Mouse (Mus musculus) limb, embryonic 12.5 days (tissue): ENCODE data around the gene Coro2a. TPM values are rescaled to one million over a fixed set of nuclear protein-coding genes. Genes with fewer than 3 reads are reported as not detected.
"Not testable (repeated sequence)": the region's sequence is repeated elsewhere in the genome, so short reads cannot be mapped to it uniquely, and the experiment has no call there.

Experiments
- ATAC-seq: fragments of 200-750 bp; cut with Nextera tagmentation; 2 replicates; pipeline ENCODE4 v1.8.0; 2017; ENCODE audit warnings: low read depth, moderate TSS enrichment; ENCODE audit not compliant: insufficient number of reproducible peaks, insufficient read depth, low FRiP score, low TSS enrichment
- H3K27ac ChIP-seq: fragments of 300-500 bp; sonication (generic); 2 replicates; pipeline ENCODE4 v1.5.1; 2016; ENCODE audit warnings: mild to moderate bottlenecking, moderate library complexity
- H3K27me3 ChIP-seq: fragments of 300-500 bp; sonication (generic); 2 replicates; pipeline ENCODE4 v1.6.1; 2016; ENCODE audit warnings: mild to moderate bottlenecking, moderate library complexity
- H3K36me3 ChIP-seq: fragments of 300-500 bp; sonication (generic); 2 replicates; pipeline ENCODE4 v1.6.1; 2016; ENCODE audit warnings: mild to moderate bottlenecking, moderate library complexity
- H3K4me1 ChIP-seq: fragments of 300-500 bp; sonication (generic); replicated peaks from 2 replicates; pipeline ENCODE4 v1.6.1; 2016
- H3K4me2 ChIP-seq: fragments of 300-500 bp; sonication (generic); 2 replicates; pipeline ENCODE4 v1.6.1; 2016; ENCODE audit warnings: mild to moderate bottlenecking, moderate library complexity
- H3K4me3 ChIP-seq: fragments of 300-500 bp; sonication (generic); replicated peaks from 2 replicates; pipeline ENCODE4 v1.5.1; 2016; ENCODE audit warnings: mild to moderate bottlenecking
- H3K9ac ChIP-seq: fragments of 300-500 bp; sonication (generic); replicated peaks from 2 replicates; pipeline ENCODE4 v1.6.1; 2016; ENCODE audit warnings: mild to moderate bottlenecking, moderate library complexity
- H3K9me3 ChIP-seq: fragments of 300-500 bp; sonication (generic); 2 replicates; pipeline ENCODE4 v1.6.1; 2016; ENCODE audit warnings: mild to moderate bottlenecking, moderate library complexity
- WGBS: fragments of 180-500 bp; shearing (Covaris S2); methylation state at CpG from one replicate; pipeline ENCODE4 v1.1.7; 2016; 5-methylcytosine and 5-hydroxymethylcytosine counted together
- polyA plus RNA-seq: library from polyadenylated mRNA; unstranded; fragments of >200 nt; fragmentation: Nextera tagmentation; extraction: Ambion mirVana; gene quantifications from 2 replicates; pipeline ENCODE4 v1.2.1, GENCODE M21; 2016

Gene Coro2a
- polyA plus RNA-seq, 1 experiment from 2014 or later: 2.2 TPM

DNA sequence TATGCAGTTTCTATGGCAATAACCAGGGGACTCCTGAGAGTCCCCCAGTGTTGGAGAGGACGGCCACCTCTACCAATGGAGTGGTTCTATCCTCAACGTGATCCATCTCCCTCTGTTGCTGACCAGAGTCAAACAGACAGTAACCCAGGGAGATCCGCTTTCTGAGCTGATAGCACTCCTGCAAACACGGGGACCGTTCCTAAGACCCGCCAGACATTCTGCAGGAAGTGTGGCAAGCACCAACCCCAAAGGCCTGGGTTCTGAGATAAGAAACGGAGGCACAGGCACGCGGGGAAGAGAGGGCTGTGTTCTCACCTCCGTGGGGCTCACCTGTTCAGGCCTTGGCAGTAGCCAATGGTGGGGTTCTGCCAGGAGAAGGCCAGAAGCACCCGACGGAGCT is 11.6 kb upstream of the Coro2a start:
- Histone ChIP-seq H3K4me2 (no peak overlapping the region), H3K27me3 (peaks cover 37% of the 10 kb centered on the region), H3K9me3 (no peaks in the 10 kb centered on the region), H3K9ac (no peak overlapping the region), H3K36me3 (no peaks in the 10 kb centered on the region), H3K4me1 (no peaks in the 10 kb centered on the region), H3K27ac (no peak overlapping the region), H3K4me3 (no peak overlapping the region)
- ATAC-seq: no peak
- WGBS: 82% methylated on average over 12 of the region's 12 CpGs

- ATAC-seq: no peak
- Histone ChIP-seq H3K27me3 (peaks cover 49% of the 10 kb centered on the region), H3K27ac (no peak overlapping the region), H3K4me1 (no peaks in the 10 kb centered on the region), H3K9ac (no peak overlapping the region), H3K9me3 (no peaks in the 10 kb centered on the region), H3K4me2 (no peak overlapping the region), H3K4me3 (no peak overlapping the region), H3K36me3 (no peaks in the 10 kb centered on the region)
- 2% methylated on average over 4 of the region's 4 CpGs for WGBS
Measured at GRCm38 (mm10) chr4:46611181-46611580, 9.2 kb upstream of the Coro2a start.

DNA sequence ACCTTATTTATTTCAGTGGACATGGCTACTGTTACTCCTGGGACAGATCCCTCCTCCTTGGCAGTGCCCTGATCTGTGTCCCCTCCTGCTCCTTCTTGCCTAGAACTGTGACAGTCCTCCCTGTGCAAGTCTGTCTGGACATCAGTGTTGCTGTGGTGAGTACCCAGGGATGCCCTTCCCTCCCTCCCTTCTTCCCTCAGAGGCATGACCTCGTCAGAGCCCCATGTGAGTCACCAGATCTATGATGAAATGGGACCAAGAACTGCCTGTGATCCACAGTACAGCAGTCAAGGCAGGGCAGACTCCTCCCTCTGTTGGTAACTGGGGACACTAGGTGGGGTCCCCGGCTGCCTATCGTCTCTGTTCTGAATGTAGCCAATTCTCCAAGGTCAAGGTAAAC is 5.6 kb upstream of the Coro2a start:
- H3K27ac ChIP-seq: no peak overlapping the region
- no peaks in the 10 kb centered on the region for H3K36me3 ChIP-seq
- H3K4me2 ChIP-seq: no peak overlapping the region
- peaks cover 45% of the 10 kb centered on the region for H3K27me3 ChIP-seq
- H3K9me3 ChIP-seq: no peaks in the 10 kb centered on the region
- ATAC-seq: no peak
- no peak overlapping the region for H3K4me3 ChIP-seq
- H3K4me1 ChIP-seq: peaks cover 14% of the 10 kb centered on the region
- WGBS: 76% methylated on average over 3 of the region's 3 CpGs
- no peak overlapping the region for H3K9ac ChIP-seq

DNA sequence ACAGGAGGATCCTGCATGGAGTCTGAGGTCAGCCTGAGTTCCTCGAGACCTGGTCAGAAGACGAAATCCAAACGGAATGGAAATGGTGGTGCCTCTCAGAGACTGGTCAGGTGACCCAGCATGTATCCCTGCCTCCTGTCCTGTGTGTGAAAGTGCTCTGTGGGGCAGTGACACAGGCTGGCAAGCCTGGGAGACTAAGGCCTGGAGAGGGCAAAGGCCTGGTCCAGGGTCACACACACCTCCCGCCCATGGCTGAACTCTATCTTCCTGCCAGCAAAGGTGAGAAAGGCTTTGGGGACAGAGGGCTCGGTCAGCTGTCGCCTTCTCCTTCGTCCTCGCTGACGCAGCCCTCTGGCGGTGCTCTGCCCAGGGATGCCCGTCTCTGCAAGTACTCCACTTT is 3.4 kb upstream of the Coro2a start:
- no peak for ATAC-seq
- 51% methylated on average over 11 of the region's 11 CpGs for WGBS
- H3K27ac ChIP-seq: no peak overlapping the region
- no peak overlapping the region for H3K4me2 ChIP-seq
- H3K27me3 ChIP-seq: peaks cover 61% of the 10 kb centered on the region
- no peak overlapping the region for H3K4me3 ChIP-seq
- no peaks in the 10 kb centered on the region for H3K36me3 ChIP-seq
- H3K9me3 ChIP-seq: no peaks in the 10 kb centered on the region
- peaks cover 21% of the 10 kb centered on the region for H3K4me1 ChIP-seq
- H3K9ac ChIP-seq: no peak overlapping the region

DNA sequence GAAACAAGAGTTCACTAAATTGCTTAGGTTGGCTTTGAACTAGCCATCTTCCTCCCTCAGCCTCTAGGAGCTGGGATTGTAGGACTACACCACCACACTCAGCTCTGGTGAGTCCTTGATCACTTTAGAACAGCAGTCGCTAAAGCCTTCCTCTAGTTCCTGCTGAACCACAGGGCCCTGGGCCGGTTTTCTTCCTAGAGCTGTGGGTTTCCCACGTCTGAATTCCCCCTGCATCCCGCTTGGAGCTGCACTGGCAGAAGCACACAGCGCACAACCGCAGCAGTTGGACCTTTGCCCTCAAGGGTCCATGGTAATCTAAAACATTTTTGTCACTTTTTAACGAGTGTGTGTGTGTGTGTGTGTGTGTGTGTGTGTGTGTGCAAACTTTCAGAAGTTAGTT is 702 bp upstream of the Coro2a start:
- WGBS: 44% methylated on average over 7 of the region's 7 CpGs
- H3K9me3 ChIP-seq: no peaks in the 10 kb centered on the region
- ATAC-seq: no peak
- H3K36me3 ChIP-seq: no peaks in the 10 kb centered on the region
- H3K27me3 ChIP-seq: peaks cover 63% of the 10 kb centered on the region
- H3K4me2 ChIP-seq: no peak overlapping the region
- H3K4me3 ChIP-seq: no peak overlapping the region
- H3K27ac ChIP-seq: no peak overlapping the region
- peaks cover 21% of the 10 kb centered on the region for H3K4me1 ChIP-seq
- H3K9ac ChIP-seq: no peak overlapping the region

GRCm38 (mm10) chr4:46601258-46601843 is 651 bp downstream of the Coro2a start:
- WGBS: under 1% methylated on average over 40 of the region's 52 CpGs
- H3K36me3 ChIP-seq: no peaks in the 10 kb centered on the region
- peak overlapping the region; percentile 96 for H3K4me2 ChIP-seq
- ATAC-seq: no peak; the same call in 1 of the 2 replicates
- no peak overlapping the region for H3K27ac ChIP-seq
- peak overlapping the region; percentile 65 for H3K9ac ChIP-seq
- no peaks in the 10 kb centered on the region for H3K9me3 ChIP-seq
- H3K4me1 ChIP-seq: peaks cover 21% of the 10 kb centered on the region
- peak overlapping the region; percentile 57 for H3K4me3 ChIP-seq
- H3K27me3 ChIP-seq: peaks cover 68% of the 10 kb centered on the region

GRCm38 (mm10) chr4:46600473-46601257 is 1.3 kb downstream of the Coro2a start:
- Histone ChIP-seq H3K9me3 (no peaks in the 10 kb centered on the region), H3K4me2 (peak overlapping the region; percentile 96), H3K36me3 (no peaks in the 10 kb centered on the region), H3K4me3 (peak overlapping the region; percentile 57), H3K27ac (no peak overlapping the region), H3K27me3 (peaks cover 75% of the 10 kb centered on the region), H3K9ac (peak overlapping the region; percentile 65; the same call in 1 of the 2 replicates), H3K4me1 (peaks cover 21% of the 10 kb centered on the region)
- 37% methylated on average over 20 of the region's 20 CpGs for WGBS
- no peak for ATAC-seq

DNA sequence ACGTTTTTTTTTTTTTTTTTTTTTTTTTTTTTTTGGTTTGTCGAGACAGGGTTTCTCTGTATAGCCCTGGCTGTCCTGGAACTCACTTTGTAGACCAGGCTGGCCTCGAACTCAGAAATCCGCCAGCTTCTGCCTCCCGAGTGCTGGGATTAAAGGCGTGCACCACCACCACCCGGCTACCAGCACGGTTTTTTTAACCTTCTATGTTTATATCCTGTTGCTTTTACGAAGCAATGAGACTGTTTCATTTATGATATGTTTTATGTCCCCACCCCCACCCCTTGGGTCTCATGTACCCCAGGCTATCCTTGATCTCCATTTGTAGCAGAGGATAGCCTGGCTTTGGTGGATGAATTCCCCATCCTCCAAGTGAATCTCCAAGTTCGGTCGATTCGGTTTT is 2.4 kb downstream of the Coro2a start:
- Histone ChIP-seq H3K4me1 (peaks cover 18% of the 10 kb centered on the region), H3K27me3 (peaks cover 72% of the 10 kb centered on the region)
- not testable (repeated sequence) for H3K36me3 ChIP-seq, H3K4me2 ChIP-seq, H3K27ac ChIP-seq, H3K4me3 ChIP-seq, ATAC-seq, H3K9me3 ChIP-seq, H3K9ac ChIP-seq
- 75% methylated on average over 12 of the region's 12 CpGs for WGBS

- ATAC-seq: no peak
- H3K4me3 ChIP-seq: no peak overlapping the region
- peaks cover 72% of the 10 kb centered on the region for H3K27me3 ChIP-seq
- H3K4me2 ChIP-seq: no peak overlapping the region
- WGBS: 77% methylated on average over 6 of the region's 6 CpGs
- H3K9ac ChIP-seq: no peak overlapping the region
- H3K9me3 ChIP-seq: no peaks in the 10 kb centered on the region
- H3K4me1 ChIP-seq: peaks cover 12% of the 10 kb centered on the region
- H3K36me3 ChIP-seq: no peaks in the 10 kb centered on the region
- H3K27ac ChIP-seq: no peak overlapping the region
Measured at GRCm38 (mm10) chr4:46598981-46599380, 3.0 kb downstream of the Coro2a start.

DNA sequence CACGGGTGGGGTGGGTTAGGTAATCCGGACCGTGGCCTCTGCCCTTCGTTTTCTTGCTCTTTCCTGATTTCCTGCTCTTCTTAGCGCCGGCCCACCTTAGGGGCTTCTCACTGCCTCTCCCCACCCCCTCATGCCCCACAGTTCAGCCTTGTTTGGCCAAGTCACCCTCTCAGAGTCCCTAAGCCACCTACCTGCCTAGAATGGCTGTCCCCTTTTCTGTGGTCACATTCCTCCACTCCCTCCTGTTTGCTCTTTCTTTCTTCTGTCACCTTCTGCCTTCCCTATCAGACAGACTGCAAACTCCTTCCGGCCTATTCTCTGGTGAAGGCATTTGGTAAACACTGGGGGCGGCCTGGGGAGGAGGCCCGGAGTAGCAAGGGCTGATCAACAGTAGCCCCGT is 3.9 kb downstream of the Coro2a start:
- Histone ChIP-seq H3K4me2 (no peak overlapping the region), H3K9me3 (no peaks in the 10 kb centered on the region), H3K36me3 (no peaks in the 10 kb centered on the region), H3K27ac (no peak overlapping the region), H3K27me3 (peaks cover 66% of the 10 kb centered on the region), H3K4me3 (no peak overlapping the region), H3K4me1 (peaks cover 7% of the 10 kb centered on the region), H3K9ac (no peak overlapping the region)
- no peak for ATAC-seq
- WGBS: 72% methylated on average over 10 of the region's 10 CpGs

GRCm38 (mm10) chr4:46597286-46597961 is 4.6 kb downstream of the Coro2a start:
- Histone ChIP-seq H3K4me3 (no peak overlapping the region), H3K9ac (no peak overlapping the region), H3K4me1 (peaks cover 7% of the 10 kb centered on the region), H3K27ac (no peak overlapping the region), H3K4me2 (no peak overlapping the region), H3K27me3 (peaks cover 59% of the 10 kb centered on the region), H3K9me3 (no peaks in the 10 kb centered on the region), H3K36me3 (no peaks in the 10 kb centered on the region)
- no peak for ATAC-seq
- 63% methylated on average over 11 of the region's 11 CpGs for WGBS
